In genomic region chr12:24860436-24860835, GRCm38 (mm10) we compare ENCODE assay signal across 17 mouse cellular contexts. TPM values are rescaled to one million over a fixed set of nuclear protein-coding genes. Genes with fewer than 3 reads are reported as not detected.
"Had no signal": no experiment of that assay in that cellular context is flagged by ENCODE, and none has a peak within 500 bp of the region (broad histone marks: within the 10 kb centered on the region; RNA-seq: fewer than 3 reads in every experiment).

No protein-coding gene starts in this region.

- H3K36me3 ChIP-seq: kidney, embryonic 15.5 days; liver, embryonic 13.5 days had no signal

- H3K9me3 ChIP-seq: kidney, embryonic 15.5 days; liver, embryonic 13.5 days had no signal

- H3K9ac ChIP-seq: kidney, embryonic 15.5 days; liver, embryonic 13.5 days had no signal

- H3K27ac ChIP-seq: kidney, embryonic 15.5 days; left cerebral cortex, adult 2 months; liver, embryonic 13.5 days; stomach, postnatal 0 days had no signal

- H3K27me3 ChIP-seq: kidney, embryonic 15.5 days; liver, embryonic 13.5 days had no signal

- DNase-seq: kidney, adult 8-10 months; kidney, postnatal 10 days; kidney, postnatal 36 days; liver, embryonic 13.5 days; lung, adult 2 months; lung, postnatal 14 days; lung, postnatal 4 days; midbrain, embryonic 14.5 days; right cerebral cortex, postnatal 4 days; thymus, adult 2 months; thymus, postnatal 14 days; thymus, postnatal 4 days had no signal

- H3K4me3 ChIP-seq: kidney, embryonic 15.5 days; left cerebral cortex, adult 2 months; liver, embryonic 13.5 days had no signal

- H3K4me2 ChIP-seq: kidney, embryonic 15.5 days; liver, embryonic 13.5 days; midbrain, embryonic 11.5 days had no signal

RNA-seq across cellular contexts. Expression of gene Mboat2, which starts 29.8 kb away (rescaled TPM):
- polyA plus RNA-seq: liver, adult 2 months had no signal
